Mouse (Mus musculus) colon, adult 2 months (tissue): Measurements from ENCODE around the gene Snx3. TPM values are rescaled to one million over a fixed set of nuclear protein-coding genes. Genes with fewer than 3 reads are reported as not detected.

Source experiments
- polyA plus RNA-seq: library from polyadenylated mRNA; depleted of rRNA; stranded (reverse); fragments of >200 nt; gene quantifications from 2 replicates; pipeline ENCODE4 v1.2.3, GENCODE M21; 2012; rRNA removed

The Snx3 gene
- 137 and 190 TPM in 2 replicates for polyA plus RNA-seq

DNA sequence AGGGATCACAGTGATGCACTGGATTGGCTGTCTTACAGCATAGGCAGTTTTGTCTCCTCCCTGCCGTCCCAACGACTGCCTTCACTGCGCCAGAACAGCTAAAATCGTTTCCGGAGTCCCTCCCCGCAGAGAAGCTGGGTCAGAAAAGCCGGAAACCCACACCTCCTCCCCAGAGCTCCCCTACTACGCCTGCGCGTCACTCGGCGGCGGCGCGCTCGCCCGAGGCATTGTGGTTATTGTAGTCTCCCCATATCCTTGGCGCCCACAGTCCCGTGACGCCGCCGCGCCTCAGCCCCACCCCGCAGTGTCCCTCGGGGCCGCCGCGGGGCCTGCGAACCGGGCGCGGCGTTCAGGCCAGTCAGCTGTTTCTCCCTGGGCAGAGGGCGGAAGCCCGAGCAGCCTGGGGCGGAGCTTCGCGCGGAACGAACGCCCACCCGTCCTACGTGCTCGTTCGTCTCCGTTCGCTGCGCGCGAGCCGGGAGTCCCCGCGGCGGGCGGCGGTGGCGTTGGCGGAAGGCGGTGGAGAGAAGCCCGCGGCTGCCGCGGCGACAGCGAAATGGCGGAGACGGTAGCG is at the start of gene Snx3:
TSS of gene Snx3 (plus strand) at position 256 of the 574 bp plus-strand sequence.

DNA sequence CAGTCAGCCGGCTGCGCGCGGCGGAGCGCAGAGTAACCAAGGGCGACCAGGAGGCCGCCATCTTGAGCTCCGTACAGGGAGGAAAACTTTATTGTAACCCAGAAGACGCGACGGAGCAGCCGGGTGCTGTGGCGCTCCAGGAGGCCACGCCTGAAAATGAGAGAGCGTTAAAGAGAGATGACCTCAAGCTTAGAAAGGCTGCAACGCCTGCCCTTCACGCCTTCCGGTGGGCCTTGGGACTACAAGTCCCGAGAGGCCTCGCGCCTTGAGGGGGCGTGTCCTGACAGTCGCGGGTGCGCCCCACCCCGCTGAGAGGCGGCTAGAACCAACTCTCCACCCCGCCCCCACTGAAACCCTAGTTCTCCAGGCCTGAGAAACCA is 23.5 kb upstream of the Snx3 start, which contains the start of gene Afg1l:
TSS of gene Afg1l (minus strand) at position 225 of the 380 bp plus-strand sequence.

DNA sequence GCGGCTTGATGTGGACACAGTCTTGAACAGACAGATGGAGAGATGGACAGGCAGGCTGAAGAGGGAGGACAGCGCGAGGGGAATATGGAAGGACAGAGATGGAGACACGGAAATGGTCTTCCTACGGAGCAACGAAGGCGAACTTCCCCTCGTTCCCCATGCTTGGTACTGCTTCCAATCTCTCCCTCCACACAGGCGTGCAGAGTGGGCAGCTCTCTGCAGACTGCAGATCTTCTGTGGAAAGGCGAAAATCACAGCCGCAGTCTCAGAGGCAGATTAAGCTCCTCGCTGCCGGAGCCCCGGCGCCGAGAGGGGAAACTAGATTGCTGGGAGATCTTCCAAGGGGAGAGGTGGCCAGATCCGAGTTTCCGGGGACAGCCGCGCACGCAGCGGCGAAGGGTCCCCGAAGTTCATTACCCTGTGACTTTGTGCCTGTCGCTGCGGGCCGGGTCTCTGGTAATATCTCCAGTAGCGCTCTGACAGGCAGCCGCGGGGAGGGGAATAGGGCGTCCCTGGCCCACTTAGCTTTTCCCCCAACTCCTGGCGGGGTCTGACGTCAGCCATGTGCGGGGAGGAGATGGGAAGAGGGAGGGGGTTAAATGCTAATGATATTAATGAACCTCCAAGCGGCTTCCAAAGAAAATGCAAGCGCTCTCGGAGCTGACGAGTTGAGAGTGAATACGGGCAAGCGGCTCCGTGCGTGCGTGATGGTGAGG is 81.5 kb downstream of the Snx3 start, which contains the start of the genes Nr2e1 and Ostm1:
TSS of gene Nr2e1 (minus strand) at position 476 of the 716 bp plus-strand sequence.
TSS of gene Ostm1 (plus strand) at position 666 of the 716 bp plus-strand sequence.

Other genes with a start within 250 kb of the Snx3 start
- gene Foxo3, start 225.3 kb upstream of the Snx3 start, polyA plus RNA-seq, result 91.8 and 97.6 TPM in 2 replicates
- gene Afg1l, start 23.5 kb upstream of the Snx3 start, polyA plus RNA-seq, result 5.5 and 6.2 TPM in 2 replicates
- gene Nr2e1, start 81.6 kb downstream of the Snx3 start, polyA plus RNA-seq, result not detected in 2 replicates
- gene Ostm1, start 81.8 kb downstream of the Snx3 start, polyA plus RNA-seq, result 15.1 and 17.4 TPM in 2 replicates